Mouse (Mus musculus) midbrain, postnatal 0 days (tissue): ENCODE results near the gene Tbccd1. TPM values are rescaled to one million over a fixed set of nuclear protein-coding genes. Genes with fewer than 3 reads are reported as not detected.

Experiments
- ATAC-seq: fragments of 200-750 bp; cut with Nextera tagmentation; 2 replicates; pipeline ENCODE4 v1.8.0; 2017; ENCODE audit warnings: moderate number of reproducible peaks, mild to moderate bottlenecking, moderate TSS enrichment, moderate library complexity; ENCODE audit not compliant: low FRiP score
- DNase-seq: peaks from one replicate; pipeline ENCODE4 v3.0.0-alpha.2; 2015; ENCODE audit warnings: low spot score
- H3K27ac ChIP-seq: fragments of 300-500 bp; sonication (generic); 2 replicates; pipeline ENCODE4 v1.5.1; 2014; ENCODE audit warnings: low read depth, mild to moderate bottlenecking, low read length, mixed read lengths
- H3K27me3 ChIP-seq: fragments of 300-500 bp; sonication (generic); 2 replicates; pipeline ENCODE4 v1.6.1; 2014; ENCODE audit warnings: low read length, control low read depth, mixed read lengths; ENCODE audit not compliant: insufficient read depth
- H3K36me3 ChIP-seq: fragments of 300-500 bp; sonication (generic); 2 replicates; pipeline ENCODE4 v1.6.1; 2014; ENCODE audit warnings: low read length, control low read depth, mixed read lengths; ENCODE audit not compliant: insufficient read depth
- H3K4me1 ChIP-seq: fragments of 300-500 bp; sonication (generic); 2 replicates; pipeline ENCODE4 v1.6.1; 2014; ENCODE audit warnings: mild to moderate bottlenecking, control low read depth, antibody characterized with exemption, low read length, mixed read lengths; ENCODE audit not compliant: insufficient read depth
- H3K4me2 ChIP-seq: fragments of 300-500 bp; sonication (generic); 2 replicates; pipeline ENCODE4 v1.6.1; 2014; ENCODE audit warnings: low read depth, mild to moderate bottlenecking, low read length, mixed read lengths; ENCODE audit not compliant: poor library complexity, severe bottlenecking
- H3K4me3 ChIP-seq: fragments of 300-500 bp; sonication (generic); 2 replicates; pipeline ENCODE4 v1.5.1; 2014; ENCODE audit warnings: low read depth, mild to moderate bottlenecking, low read length, moderate library complexity
- H3K9ac ChIP-seq: fragments of 300-500 bp; sonication (generic); replicated peaks from 2 replicates; pipeline ENCODE4 v1.6.1; 2014; ENCODE audit warnings: mild to moderate bottlenecking, low read length, moderate library complexity, mixed read lengths; ENCODE audit not compliant: poor library complexity, severe bottlenecking
- H3K9me3 ChIP-seq: fragments of 300-500 bp; sonication (generic); 2 replicates; pipeline ENCODE4 v1.6.1; 2016; ENCODE audit warnings: low read length, control low read depth
- CTCF ChIP-seq: IDR thresholded peaks from 2 replicates; pipeline ENCODE4 v1.5.1; 2016; ENCODE audit warnings: antibody characterized with exemption, mild to moderate bottlenecking
- WGBS: fragments of 180-500 bp; shearing (Covaris S2); extraction: QIAGEN DNeasy Blood & Tissue Kit; methylation state at CpG from one replicate; pipeline ENCODE4 v1.1.7; 2014; 5-methylcytosine and 5-hydroxymethylcytosine counted together
- polyA plus RNA-seq: library from polyadenylated mRNA; unstranded; fragments of >200 nt; fragmentation: Nextera tagmentation; extraction: Ambion mirVana; gene quantifications from 2 replicates; pipeline ENCODE4 v1.2.1, GENCODE M21; 2015
- total RNA-seq: library from RNA; depleted of rRNA; stranded (reverse); fragments of >200 nt; gene quantifications from 2 replicates; pipeline ENCODE4 v1.2.3, GENCODE M21; 2014

Gene Tbccd1
- total and polyA plus RNA-seq, 2 experiments from 2014 or later = 15.9 to 19.1 TPM

DNA sequence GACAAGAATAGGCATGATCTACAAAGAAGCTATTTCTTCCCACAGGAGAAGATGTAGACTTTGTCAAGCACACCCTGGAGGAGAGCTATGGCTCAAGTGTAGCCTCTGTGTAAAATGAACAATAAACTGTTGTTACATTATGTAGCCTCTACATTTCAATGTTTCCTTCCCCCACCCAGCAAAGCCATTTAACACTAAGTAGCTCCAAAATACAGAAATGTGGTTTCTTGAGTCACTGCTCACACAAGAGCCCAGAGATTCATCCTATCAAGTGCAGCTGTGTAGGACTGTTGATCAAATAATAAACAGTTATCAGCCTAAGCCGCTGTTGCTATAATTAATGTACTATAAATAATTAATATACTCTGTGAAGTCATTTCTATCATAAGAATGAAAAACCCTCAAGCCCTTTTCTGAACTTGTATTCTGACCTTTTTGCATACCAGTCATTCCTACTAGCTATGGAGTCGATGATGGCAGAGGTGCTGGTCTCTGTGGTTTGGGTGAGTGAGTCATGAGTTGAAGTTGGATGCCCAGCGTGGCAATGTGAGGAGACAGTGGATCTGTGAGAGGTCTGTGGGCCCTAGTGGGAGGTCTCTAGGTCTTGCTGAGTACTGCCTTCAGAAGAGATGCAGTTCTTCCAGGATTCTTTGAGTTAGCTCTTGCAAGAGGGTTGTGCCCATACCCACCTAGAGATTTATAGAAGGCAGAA lies 18.2 kb downstream of the Tbccd1 start:
- WGBS = 90% methylated on average over 3 of the region's 3 CpGs
- H3K4me1 ChIP-seq = no peaks in the 10 kb centered on the region
- ATAC-seq (no peak), DNase-seq (no peak)
- no peaks in the 10 kb centered on the region for H3K9me3 ChIP-seq
- 0 out of 2 replicates have a peak, but pooled peaks cover 4% of the 10 kb centered on the region for H3K36me3 ChIP-seq
- no peak overlapping the region for H3K9ac ChIP-seq
- no peak for TF ChIP-seq CTCF
- no peak overlapping the region for H3K4me2 ChIP-seq
- H3K27ac ChIP-seq = no peak overlapping the region
- no peaks in the 10 kb centered on the region for H3K27me3 ChIP-seq
- no peak overlapping the region for H3K4me3 ChIP-seq

DNA sequence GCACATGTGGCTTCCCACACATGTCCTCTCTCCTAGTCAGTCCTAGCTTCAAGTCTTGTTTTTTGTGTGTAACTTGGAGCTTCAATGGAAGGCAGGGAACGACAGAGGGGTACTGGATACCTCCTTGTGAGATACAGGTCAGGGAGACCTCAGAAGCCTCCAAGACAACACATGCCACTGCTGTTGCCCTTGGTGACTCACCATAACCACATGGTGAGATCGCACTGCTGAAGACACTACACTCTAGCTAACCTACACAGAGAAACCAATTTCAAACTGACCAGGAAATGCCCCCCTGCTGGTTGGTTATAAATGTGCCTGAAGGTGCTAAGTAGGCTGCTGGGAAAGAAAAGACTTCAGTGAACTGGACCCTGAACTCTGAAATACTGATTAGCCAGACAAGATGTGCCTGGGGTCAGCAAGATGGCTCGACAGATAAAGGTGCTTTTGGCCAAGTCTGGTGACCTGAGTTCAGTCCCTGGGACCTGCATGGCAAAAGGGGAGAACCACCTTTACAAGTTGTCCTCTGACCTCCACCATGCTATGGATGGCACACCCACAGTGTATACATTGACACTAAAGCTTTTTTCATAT lies 24.4 kb downstream of the Tbccd1 start:
- no peak overlapping the region for H3K4me2 ChIP-seq
- H3K4me3 ChIP-seq = no peak overlapping the region
- H3K9ac ChIP-seq = no peak overlapping the region
- H3K9me3 ChIP-seq = no peaks in the 10 kb centered on the region
- no peak for ATAC-seq
- no peak overlapping the region for H3K27ac ChIP-seq
- no peak for TF ChIP-seq CTCF
- 93% methylated on average over 3 of the region's 3 CpGs for WGBS
- H3K27me3 ChIP-seq = no peaks in the 10 kb centered on the region
- H3K36me3 ChIP-seq = 0 out of 2 replicates have a peak, but pooled peaks cover 3% of the 10 kb centered on the region
- no peaks in the 10 kb centered on the region for H3K4me1 ChIP-seq
- DNase-seq = no peak

GRCm38 (mm10) chr16:22820731-22821130 lies 36.7 kb downstream of the Tbccd1 start:
- H3K4me1 ChIP-seq = no peaks in the 10 kb centered on the region
- 40% methylated on average over 8 of the region's 8 CpGs for WGBS
- ATAC-seq (peak; percentile 82; the same call in 1 of the 2 replicates), DNase-seq (peak; percentile 75)
- no peak overlapping the region for H3K4me3 ChIP-seq
- no peak overlapping the region for H3K9ac ChIP-seq
- H3K4me2 ChIP-seq = no peak overlapping the region
- H3K36me3 ChIP-seq = peaks cover 16% of the 10 kb centered on the region
- no peaks in the 10 kb centered on the region for H3K27me3 ChIP-seq
- peak; percentile 76 for TF ChIP-seq CTCF
- H3K27ac ChIP-seq = no peak overlapping the region
- no peaks in the 10 kb centered on the region for H3K9me3 ChIP-seq

- Histone ChIP-seq H3K27me3 (0 out of 2 replicates have a peak, but pooled peaks cover 5% of the 10 kb centered on the region), H3K27ac (no peak within 1 kb of the TSS), H3K9ac (no peak within 1 kb of the TSS), H3K4me3 (no peak within 1 kb of the TSS), H3K4me2 (no peak within 1 kb of the TSS), H3K4me1 (no peaks in the 10 kb centered on the region), H3K36me3 (0 out of 2 replicates have a peak, but pooled peaks cover 5% of the 10 kb centered on the region), H3K9me3 (no peaks in the 10 kb centered on the region)
- WGBS = 88% methylated on average over 2 of the region's 2 CpGs
- DNase-seq (no peak), ATAC-seq (no peak)
- no peak for TF ChIP-seq CTCF
Measured at GRCm38 (mm10) chr16:22811477-22811876, 46.0 kb downstream of the Tbccd1 start, which contains the start of gene Crygs. Gene Crygs (minus strand): TSS chr16:22811577.

DNA sequence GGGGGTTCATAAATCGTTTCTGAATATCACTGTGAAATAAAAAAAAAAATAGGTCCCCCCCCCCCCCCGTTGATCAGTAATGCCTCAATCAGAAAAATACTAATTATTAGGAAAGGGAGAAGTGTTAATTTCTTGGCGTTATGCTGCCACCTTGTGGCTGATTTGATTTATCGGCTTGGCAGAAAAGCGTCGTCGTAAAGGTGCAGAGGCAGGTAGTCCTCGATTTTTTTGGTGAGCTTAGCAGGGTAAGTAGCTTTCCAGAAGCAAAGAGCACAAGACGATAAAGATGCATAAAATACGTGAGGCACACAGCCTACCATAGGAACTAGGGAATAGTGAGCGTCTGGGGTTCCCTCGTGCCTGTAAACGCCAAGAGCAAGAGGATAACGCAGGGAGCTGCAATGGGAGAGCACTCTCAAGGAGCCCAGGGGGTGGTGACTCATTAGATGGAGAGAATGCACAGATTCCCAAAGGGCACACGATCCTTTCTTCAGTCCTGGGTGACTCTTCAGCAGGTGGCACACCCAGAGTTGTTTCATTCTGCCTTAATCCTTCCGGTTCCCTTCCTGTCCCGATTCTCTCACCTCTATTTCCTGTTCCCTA lies 49.9 kb downstream of the Tbccd1 start:
- H3K4me3 ChIP-seq = peak overlapping the region; percentile 16; the same call in 1 of the 2 replicates
- H3K4me1 ChIP-seq = no peaks in the 10 kb centered on the region
- H3K9me3 ChIP-seq = no peaks in the 10 kb centered on the region
- DNase-seq (peak; percentile 78), ATAC-seq (peak; percentile 25; the same call in 1 of the 2 replicates)
- peak overlapping the region; percentile 44 for H3K4me2 ChIP-seq
- no peak overlapping the region for H3K27ac ChIP-seq
- H3K27me3 ChIP-seq = 0 out of 2 replicates have a peak, but pooled peaks cover 5% of the 10 kb centered on the region
- peak; percentile 84 for TF ChIP-seq CTCF
- H3K9ac ChIP-seq = 0 out of 2 replicates have a peak overlapping the region, but pooled peaks have one; percentile 19
- WGBS = 13% methylated on average over 17 of the region's 17 CpGs
- no peaks in the 10 kb centered on the region for H3K36me3 ChIP-seq
